32 mouse cellular contexts compared by ENCODE assay signal in the genomic region with DNA sequence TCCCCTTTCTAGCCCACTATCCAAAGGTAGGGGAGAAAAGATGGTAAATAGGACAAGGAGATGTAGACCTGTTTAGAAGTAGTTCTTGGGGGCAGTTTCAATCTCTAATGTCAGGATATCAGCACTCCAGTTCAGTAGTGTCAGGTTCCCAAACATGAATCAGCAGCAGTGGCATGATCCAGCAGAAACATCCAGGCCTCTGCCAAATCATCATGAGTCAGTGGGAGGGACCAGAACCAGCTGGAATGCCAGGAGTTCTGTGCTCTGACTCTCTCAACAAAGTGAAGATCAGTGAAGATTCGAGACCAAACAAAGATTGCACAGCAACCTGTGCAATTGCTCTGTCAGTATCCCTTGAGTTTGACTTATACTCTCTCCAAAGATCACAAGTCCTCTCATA.
A peak's percentile ranks its signal among the peaks of the same experiment; 100 is the strongest.
DNase-seq lines count a peak whose midpoint lies in the region; ATAC-seq lines count a peak whose summit lies in the region.
"Had no signal": no experiment of that assay in that cellular context is flagged by ENCODE, and none has a peak within 500 bp of the region (broad histone marks: within the 10 kb centered on the region; RNA-seq: fewer than 3 reads in every experiment).

No protein-coding gene starts in this region.

- no peak for ATAC-seq in liver, embryonic 11.5 days (replicated peaks; ENCODE audit: low FRiP score)
- ATAC-seq in liver, embryonic 15.5 days (ENCODE audit: insufficient read depth), result peak; percentile 12; the same call in 1 of the 2 replicates
- ATAC-seq: forebrain, embryonic 15.5 days; intestine, postnatal 0 days had no signal

- no peak overlapping the region for H3K4me2 ChIP-seq in liver, embryonic 11.5 days
- no peak overlapping the region for H3K4me2 ChIP-seq in liver, embryonic 15.5 days
- H3K4me2 ChIP-seq: embryonic facial prominence, embryonic 13.5 days; forebrain, embryonic 15.5 days; heart, embryonic 15.5 days; hindbrain, embryonic 13.5 days; limb, embryonic 15.5 days; lung, embryonic 15.5 days; midbrain, embryonic 12.5 days; neural tube, embryonic 12.5 days had no signal

- no peaks in the 10 kb centered on the region for H3K36me3 ChIP-seq in liver, embryonic 11.5 days (ENCODE audit: control insufficient read depth, insufficient read depth, low read length)
- H3K36me3 ChIP-seq in liver, embryonic 15.5 days (replicated peaks), result no peaks in the 10 kb centered on the region
- H3K36me3 ChIP-seq: embryonic facial prominence, embryonic 13.5 days; forebrain, embryonic 10.5 days; forebrain, embryonic 15.5 days; heart, embryonic 10.5 days; heart, embryonic 15.5 days; hindbrain, embryonic 13.5 days; limb, embryonic 10.5 days; limb, embryonic 15.5 days; lung, embryonic 15.5 days; midbrain, embryonic 12.5 days; neural tube, embryonic 12.5 days had no signal

- no peak overlapping the region for H3K27ac ChIP-seq in liver, embryonic 11.5 days (ENCODE audit: low read depth, low read length)
- H3K27ac ChIP-seq in liver, embryonic 15.5 days (replicated peaks), result 0 out of 2 replicates have a peak overlapping the region, but pooled peaks have one; percentile 0
- H3K27ac ChIP-seq: embryonic facial prominence, embryonic 13.5 days; forebrain, embryonic 10.5 days; forebrain, embryonic 15.5 days; heart, embryonic 10.5 days; heart, embryonic 15.5 days; hindbrain, embryonic 13.5 days; limb, embryonic 10.5 days; limb, embryonic 15.5 days; lung, embryonic 15.5 days; midbrain, embryonic 12.5 days; neural tube, embryonic 12.5 days; stomach, postnatal 0 days had no signal

- H3K4me3 ChIP-seq in liver, embryonic 11.5 days (ENCODE audit: low read depth, low read length), result no peak overlapping the region
- H3K4me3 ChIP-seq in liver, embryonic 15.5 days (replicated peaks), result no peak overlapping the region
- H3K4me3 ChIP-seq: embryonic facial prominence, embryonic 13.5 days; forebrain, embryonic 10.5 days; forebrain, embryonic 15.5 days; heart, embryonic 10.5 days; heart, embryonic 15.5 days; hindbrain, embryonic 13.5 days; limb, embryonic 10.5 days; limb, embryonic 15.5 days; lung, embryonic 15.5 days; midbrain, embryonic 12.5 days; myocyte; neural tube, embryonic 12.5 days had no signal

- no peaks in the 10 kb centered on the region for H3K9me3 ChIP-seq in liver, embryonic 11.5 days (ENCODE audit: control insufficient read depth, low read length)
- H3K9me3 ChIP-seq in liver, embryonic 15.5 days (replicated peaks), result no peaks in the 10 kb centered on the region
- H3K9me3 ChIP-seq: embryonic facial prominence, embryonic 13.5 days; forebrain, embryonic 10.5 days; forebrain, embryonic 15.5 days; heart, embryonic 10.5 days; heart, embryonic 15.5 days; hindbrain, embryonic 13.5 days; limb, embryonic 10.5 days; limb, embryonic 15.5 days; lung, embryonic 15.5 days; midbrain, embryonic 12.5 days; neural tube, embryonic 12.5 days had no signal

- no peak overlapping the region for H3K9ac ChIP-seq in liver, embryonic 11.5 days (ENCODE audit: low read depth, low read length)
- no peak overlapping the region for H3K9ac ChIP-seq in liver, embryonic 15.5 days
- H3K9ac ChIP-seq: embryonic facial prominence, embryonic 13.5 days; forebrain, embryonic 15.5 days; heart, embryonic 15.5 days; hindbrain, embryonic 13.5 days; limb, embryonic 15.5 days; lung, embryonic 15.5 days; midbrain, embryonic 12.5 days; neural tube, embryonic 12.5 days had no signal

- WGBS in liver, embryonic 11.5 days, result 89% methylated on average over 1 of the region's 1 CpGs
- WGBS in liver, embryonic 15.5 days (ENCODE audit: insufficient replicate concordance), result 64% methylated on average over 1 of the region's 1 CpGs

- H3K4me1 ChIP-seq in liver, embryonic 11.5 days (replicated peaks; ENCODE audit: control insufficient read depth, insufficient read depth, low read length), result peaks cover 10% of the 10 kb centered on the region
- peaks cover 38% of the 10 kb centered on the region for H3K4me1 ChIP-seq in liver, embryonic 15.5 days (replicated peaks)
- H3K4me1 ChIP-seq: embryonic facial prominence, embryonic 13.5 days; forebrain, embryonic 15.5 days; heart, embryonic 15.5 days; hindbrain, embryonic 13.5 days; limb, embryonic 15.5 days; midbrain, embryonic 12.5 days; neural tube, embryonic 12.5 days had no signal

- no peaks in the 10 kb centered on the region for H3K27me3 ChIP-seq in liver, embryonic 11.5 days (replicated peaks; ENCODE audit: control insufficient read depth, insufficient read depth, low read length)
- H3K27me3 ChIP-seq in liver, embryonic 15.5 days, result no peaks in the 10 kb centered on the region
- H3K27me3 ChIP-seq: embryonic facial prominence, embryonic 13.5 days; forebrain, embryonic 15.5 days; heart, embryonic 15.5 days; hindbrain, embryonic 13.5 days; limb, embryonic 15.5 days; lung, embryonic 15.5 days; neural tube, embryonic 12.5 days had no signal

- peak; percentile 70 for DNase-seq in liver
- no peak for DNase-seq in liver, embryonic 11.5 days (ENCODE audit: low spot score)
- DNase-seq in NIH3T3 (ENCODE audit: low read depth), result peak; percentile 33
- DNase-seq in thymus, postnatal 25 days, result no peak
- DNase-seq in lung, postnatal 14 days, result no peak
- DNase-seq: cerebellum, adult 18-20 months; cerebellum, postnatal 10 days; gastrocnemius, postnatal 25 days; heart, adult 11 months; kidney, adult 9 months; kidney, postnatal 10 days; layer of hippocampus, postnatal 36 days; lung, postnatal 36 days; right cerebral cortex, adult 18-20 months; spleen, adult 18-20 months; thymus, adult 18-20 months; thymus, postnatal 36 days had no signal

Comparison
In these comparisons a context has a peak if more than half of its experiments do, and no peak if none do; other contexts are left out.
1. DNase-seq: peak in liver (single experiment) and NIH3T3 (single experiment); none in liver, embryonic 11.5 days (single experiment), thymus, postnatal 25 days (single experiment) and lung, postnatal 14 days (single experiment).